Mouse (Mus musculus): ENCODE results near the gene Spata31d1d.

Spata31d1d gene

GRCm38 (mm10) chr13:59676316-59677229 is 55.0 kb downstream of the Spata31d1d start:
- peak in 1 of 2 experiments; percentile 55 for DNase-seq
